Mouse (Mus musculus): ENCODE results near the gene Cmtm1.

Cmtm1 gene

GRCm38 (mm10) chr8:104309441-104310155 is at the start of gene Cmtm1, which contains the start of gene Gm45711:
TSS of gene Cmtm1 (minus strand) at chr8:104310145.
TSS of gene Gm45711 (minus strand) at chr8:104310081.
- CTCF ChIA-PET: interaction anchor here (0.7 kb wide), 1 partner anchor 24 kb away, joined by 3 read pairs; no protein-coding TSS in a partner anchor

DNA sequence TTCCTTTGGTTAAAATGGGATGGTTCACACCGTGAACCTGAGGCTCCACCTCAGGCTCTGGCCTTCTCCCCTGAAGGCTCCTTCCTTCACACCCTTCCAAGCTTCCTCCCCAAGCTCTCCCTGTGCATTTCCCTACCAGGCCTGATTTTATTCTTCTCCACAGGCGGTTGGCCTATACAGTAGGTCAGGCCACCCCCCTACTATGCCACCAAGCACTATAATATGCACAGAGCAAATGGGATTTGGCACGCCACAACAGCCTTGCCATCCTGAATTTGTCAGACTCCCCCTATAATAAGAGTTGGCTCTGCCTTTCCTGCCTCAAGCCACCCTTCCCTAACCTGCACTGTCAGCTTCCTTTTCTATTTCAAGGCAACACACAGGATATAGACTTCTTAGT is 48.7 kb upstream of the Cmtm1 start:
- CTCF ChIA-PET: no interaction called here

DNA sequence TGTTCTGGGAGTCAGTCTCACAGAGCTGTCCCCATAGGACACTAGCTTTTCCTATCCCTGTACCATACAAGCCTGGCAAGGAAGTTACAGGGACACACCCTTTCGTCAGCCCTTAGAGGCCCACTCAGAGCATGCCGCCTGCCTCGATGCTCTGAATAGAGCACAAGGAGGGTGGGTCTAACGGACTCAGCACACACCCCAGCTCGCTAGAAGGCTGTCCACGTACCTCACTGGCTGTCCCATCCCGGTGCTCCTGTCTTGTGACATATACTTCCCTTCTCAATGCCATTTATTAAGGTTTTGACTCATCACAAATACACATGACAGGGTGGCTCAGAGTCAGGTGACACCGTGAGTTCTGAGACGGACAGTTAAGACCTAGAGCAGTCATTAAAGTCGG is 44.6 kb upstream of the Cmtm1 start:
- CTCF ChIA-PET: interaction anchor here (0.6 kb wide), 2 partner anchors 123 to 210 kb away, joined by 3 to 8 read pairs; no protein-coding TSS in a partner anchor

DNA sequence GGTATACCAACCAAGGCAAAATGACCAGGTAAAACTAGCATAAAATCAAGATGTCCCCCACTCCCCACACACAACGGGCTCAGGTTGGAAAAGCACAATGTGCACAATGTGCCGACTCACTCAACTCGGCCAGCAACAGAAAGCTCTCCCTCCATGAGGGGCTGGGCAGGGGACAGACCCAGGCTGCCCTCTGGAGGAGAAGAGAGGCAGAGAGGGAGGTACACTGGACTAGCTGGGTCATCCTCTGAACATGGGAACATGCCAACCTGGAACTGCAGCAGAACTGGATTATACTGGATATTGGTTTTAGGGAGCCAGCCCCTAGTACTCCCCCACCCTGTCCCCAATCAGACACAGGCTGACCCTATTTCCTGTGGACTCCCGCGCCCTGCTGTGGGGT is 43.2 kb upstream of the Cmtm1 start:
- CTCF ChIA-PET: no interaction called here

DNA sequence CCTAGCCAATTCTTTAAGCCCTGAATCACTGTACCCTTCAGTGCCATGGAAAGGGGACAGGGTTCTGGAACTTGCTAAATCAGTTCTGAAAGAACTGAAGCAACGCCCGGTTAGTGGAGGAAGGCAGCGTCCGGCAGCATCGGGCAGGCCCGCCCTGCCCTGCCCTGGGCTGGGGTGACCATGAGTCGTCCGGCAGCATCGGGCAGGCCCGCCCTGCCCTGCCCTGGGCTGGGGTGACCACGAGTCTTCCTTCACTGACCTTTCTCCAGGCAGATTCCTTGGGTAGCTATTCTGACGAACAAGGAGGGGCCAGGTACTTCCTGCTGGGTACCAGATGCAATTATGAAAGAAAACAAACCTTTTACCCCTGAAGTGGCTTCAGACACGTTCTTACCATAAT is 40.1 kb upstream of the Cmtm1 start:
- CTCF ChIA-PET: no interaction called here

- CTCF ChIA-PET: interaction anchor here (0.6 kb wide), 1 partner anchor 84 kb away, joined by 4 read pairs; no protein-coding TSS in a partner anchor
Measured at GRCm38 (mm10) chr8:104348971-104349370, 39.0 kb upstream of the Cmtm1 start.

DNA sequence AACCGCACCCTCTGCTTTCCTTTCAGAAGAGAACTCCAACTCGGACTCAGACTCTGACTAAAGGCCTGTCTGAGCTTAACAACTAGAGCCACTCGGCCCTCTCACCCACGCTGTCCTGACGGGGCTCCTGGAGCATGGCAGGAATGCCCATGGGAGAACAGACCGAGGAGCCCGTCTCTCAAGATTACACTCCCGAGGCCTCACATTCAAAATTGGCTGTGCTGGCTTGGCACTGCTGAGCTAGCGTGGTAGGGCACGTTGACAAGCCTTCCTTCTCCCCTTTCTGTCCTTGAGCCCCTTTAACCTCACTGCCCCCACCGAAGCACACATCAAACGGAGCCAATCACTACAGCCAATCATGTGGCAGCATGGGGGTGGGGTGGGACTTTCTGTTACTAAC is 36.8 kb upstream of the Cmtm1 start:
- CTCF ChIA-PET: no interaction called here

DNA sequence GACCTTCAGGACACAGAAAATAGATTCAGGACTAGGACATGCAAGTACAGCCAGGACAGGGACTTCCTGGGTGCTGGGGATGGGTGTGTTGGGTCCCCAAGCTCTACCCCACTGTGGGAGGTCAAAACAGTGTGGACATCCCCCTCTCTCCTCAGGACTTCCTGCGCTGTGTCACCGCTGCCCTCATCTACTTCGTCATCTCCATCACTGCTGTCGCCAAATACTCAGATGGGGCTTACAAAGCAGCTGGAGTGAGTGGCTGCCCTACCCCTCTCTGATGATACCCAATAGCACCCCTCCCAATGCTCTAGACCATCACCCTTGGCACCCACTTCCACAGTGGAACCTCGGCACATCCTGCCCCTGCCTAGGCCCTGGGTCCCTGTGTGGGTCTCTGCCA is 34.7 kb upstream of the Cmtm1 start:
- CTCF ChIA-PET: no interaction called here

- CTCF ChIA-PET: no interaction called here
Measured at GRCm38 (mm10) chr8:104343957-104344356, 34.0 kb upstream of the Cmtm1 start.

- CTCF ChIA-PET: interaction anchor here (0.5 to 1.1 kb wide), 5 partner anchors 23 to 260 kb away, joined by 3 to 8 read pairs (median 6); partner anchors contain the start of gene Dync1li2
Measured at GRCm38 (mm10) chr8:104342426-104342825, 32.5 kb upstream of the Cmtm1 start.

- CTCF ChIA-PET: interaction anchor here (0.6 to 1.1 kb wide), 3 partner anchors 22 to 260 kb away, joined by 3 to 9 read pairs (median 3); no protein-coding TSS in a partner anchor
Measured at GRCm38 (mm10) chr8:104341678-104342077, 31.7 kb upstream of the Cmtm1 start.

- CTCF ChIA-PET: no interaction called here
Measured at GRCm38 (mm10) chr8:104341106-104341561, 31.2 kb upstream of the Cmtm1 start.

DNA sequence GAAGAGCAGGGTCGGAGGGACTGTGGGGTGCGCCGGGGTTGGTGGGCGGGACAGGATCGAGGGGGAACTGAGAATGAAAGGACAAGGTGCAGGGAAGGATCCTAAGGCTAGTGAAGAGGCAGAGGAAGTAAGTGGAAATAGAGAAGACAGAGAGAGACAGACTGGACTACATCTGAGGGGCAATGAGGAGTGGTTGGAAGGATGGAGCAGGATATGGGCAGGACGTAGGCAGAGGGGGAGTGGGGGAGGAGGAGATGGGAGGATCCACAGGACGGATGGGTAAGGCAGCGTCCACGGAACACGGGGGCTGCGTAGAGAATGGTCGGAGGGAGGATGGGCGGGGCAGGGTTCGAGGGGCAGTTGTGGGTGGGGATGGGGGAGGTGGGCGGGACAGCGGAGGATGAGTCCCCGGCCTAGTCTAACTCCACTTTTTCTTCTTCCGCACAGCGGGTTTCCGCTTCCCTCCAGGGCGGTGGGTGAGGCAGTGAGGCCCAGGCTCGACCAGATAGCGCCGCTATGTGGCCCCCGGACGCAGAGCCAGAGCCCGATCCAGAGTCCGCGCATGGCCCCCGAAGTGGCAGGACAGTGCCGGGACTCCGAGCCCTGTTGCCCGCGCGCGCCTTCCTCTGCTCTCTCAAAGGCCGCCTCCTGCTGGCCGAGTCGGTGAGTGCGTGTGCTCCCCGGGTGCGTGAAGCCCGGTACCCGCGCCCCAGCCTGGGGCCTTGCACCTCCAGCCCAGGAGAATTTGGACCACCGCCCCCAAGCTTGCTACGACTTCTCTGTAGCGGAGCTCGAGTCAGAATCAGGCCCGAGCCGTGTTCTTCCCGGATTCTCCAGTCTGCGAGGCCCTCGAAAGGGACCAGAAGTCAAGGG is 30.5 kb upstream of the Cmtm1 start:
- CTCF ChIA-PET: interaction anchor here (0.7 to 1.0 kb wide), 2 partner anchors 179 to 213 kb away, joined by 3 to 7 read pairs; no protein-coding TSS in a partner anchor

DNA sequence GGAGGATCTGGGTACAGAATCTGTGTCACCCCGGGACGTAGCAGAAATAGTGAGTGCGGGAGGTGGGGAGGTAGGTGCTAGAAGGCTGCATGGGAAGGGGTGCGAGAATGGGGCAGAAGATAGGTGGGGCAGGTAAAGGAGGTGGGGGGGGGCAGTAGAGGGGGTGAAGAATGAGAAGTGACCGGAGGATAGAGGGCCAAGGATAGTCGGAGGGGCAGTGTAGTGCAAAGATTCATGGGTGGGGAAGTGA is 30.0 kb upstream of the Cmtm1 start:
- CTCF ChIA-PET: interaction anchor here (0.7 to 1.0 kb wide), 2 partner anchors 179 to 212 kb away, joined by 3 to 7 read pairs; no protein-coding TSS in a partner anchor

DNA sequence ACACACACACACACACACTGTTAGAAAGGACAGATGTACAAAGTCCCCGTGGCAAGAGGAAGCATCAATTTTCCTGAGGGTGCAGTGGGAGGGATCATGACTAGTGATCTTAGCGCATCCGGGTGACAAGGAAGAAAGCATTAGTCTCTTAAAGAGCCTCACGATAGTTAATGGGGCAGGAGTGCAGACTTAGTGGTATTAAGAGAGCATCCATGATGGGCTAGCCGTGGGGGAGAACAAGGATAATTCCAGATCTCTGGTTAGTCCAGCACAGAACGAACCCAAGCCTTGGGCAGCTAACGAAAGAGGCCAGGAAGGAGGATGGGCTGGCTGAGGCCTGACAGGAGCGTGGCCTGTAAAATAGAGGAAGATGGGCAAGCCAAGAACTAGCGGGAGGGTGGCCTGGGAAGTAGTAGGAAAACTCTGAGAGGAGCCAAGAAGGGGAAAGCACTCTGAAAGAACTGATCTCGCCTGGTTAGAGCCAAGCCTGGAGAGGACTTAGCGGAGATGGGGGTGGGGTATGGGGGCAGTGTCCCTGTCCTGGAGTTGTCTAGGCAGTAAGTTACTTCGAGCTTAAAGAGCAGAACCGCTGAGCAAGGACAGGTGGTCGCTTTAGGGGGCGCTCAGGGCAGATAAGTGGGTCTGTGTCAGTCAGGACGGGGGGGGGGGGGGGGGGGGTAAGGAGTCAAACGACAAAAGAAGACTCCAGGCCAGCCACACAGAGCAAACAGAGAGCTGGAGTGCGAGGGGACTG is 29.5 kb upstream of the Cmtm1 start, which contains the start of gene Cmtm3:
Gene Cmtm3, plus strand, starts transcription at position 182 of the 754 bp plus-strand sequence.
- CTCF ChIA-PET: interaction anchor here (0.5 to 1.0 kb wide), 5 partner anchors 35 to 212 kb away, joined by 3 to 7 read pairs (median 4); partner anchors contain the start of gene Dync1li2

DNA sequence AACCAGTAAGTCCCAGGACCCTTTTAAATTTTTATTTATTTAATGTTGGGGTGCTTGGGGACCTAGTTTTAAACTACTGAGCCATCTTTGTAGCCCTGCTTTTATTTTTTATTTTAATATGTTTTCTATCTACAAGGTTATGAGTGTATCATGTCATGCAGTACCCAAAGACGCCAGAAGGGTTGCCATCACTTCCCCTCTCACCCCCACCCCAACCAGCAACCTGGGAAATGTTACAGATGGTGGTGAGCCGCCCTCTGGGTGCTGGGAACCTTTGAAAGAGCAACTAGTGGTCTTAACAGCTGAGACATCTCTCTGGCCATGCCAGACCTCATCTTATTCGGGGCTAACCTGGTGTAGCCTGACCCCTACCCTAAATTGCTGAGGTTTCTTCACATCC is 27.9 kb upstream of the Cmtm1 start:
- CTCF ChIA-PET: no interaction called here

GRCm38 (mm10) chr8:104336806-104337205 is 26.9 kb upstream of the Cmtm1 start:
- CTCF ChIA-PET: no interaction called here

GRCm38 (mm10) chr8:104334196-104334595 is 24.3 kb upstream of the Cmtm1 start:
- CTCF ChIA-PET: interaction anchor here (0.6 kb wide), 1 partner anchor 24 kb away, joined by 3 read pairs; the partner anchor contains the start of genes Cmtm1 and Gm45711

DNA sequence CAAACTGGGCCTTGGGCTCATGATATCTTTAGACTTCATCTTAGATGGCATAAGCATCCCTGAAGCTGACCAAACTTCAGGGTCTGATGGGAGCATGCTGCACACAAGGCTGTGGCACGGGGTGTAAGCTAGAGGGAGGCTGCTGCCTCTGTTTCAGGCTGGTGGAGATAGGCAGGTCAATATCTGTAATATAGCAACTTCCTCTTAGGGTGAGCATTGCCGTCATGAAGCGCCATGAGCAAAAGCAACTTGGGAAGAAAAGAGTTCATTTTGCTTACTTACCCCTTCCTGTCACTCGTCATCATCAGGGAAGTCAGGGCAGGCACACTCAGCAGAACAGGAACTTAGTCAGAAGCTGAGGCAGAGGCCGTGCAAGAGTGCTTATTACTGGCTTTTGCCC is 23.8 kb upstream of the Cmtm1 start:
- CTCF ChIA-PET: interaction anchor here (0.6 kb wide), 1 partner anchor 24 kb away, joined by 3 read pairs; the partner anchor contains the start of genes Cmtm1 and Gm45711

DNA sequence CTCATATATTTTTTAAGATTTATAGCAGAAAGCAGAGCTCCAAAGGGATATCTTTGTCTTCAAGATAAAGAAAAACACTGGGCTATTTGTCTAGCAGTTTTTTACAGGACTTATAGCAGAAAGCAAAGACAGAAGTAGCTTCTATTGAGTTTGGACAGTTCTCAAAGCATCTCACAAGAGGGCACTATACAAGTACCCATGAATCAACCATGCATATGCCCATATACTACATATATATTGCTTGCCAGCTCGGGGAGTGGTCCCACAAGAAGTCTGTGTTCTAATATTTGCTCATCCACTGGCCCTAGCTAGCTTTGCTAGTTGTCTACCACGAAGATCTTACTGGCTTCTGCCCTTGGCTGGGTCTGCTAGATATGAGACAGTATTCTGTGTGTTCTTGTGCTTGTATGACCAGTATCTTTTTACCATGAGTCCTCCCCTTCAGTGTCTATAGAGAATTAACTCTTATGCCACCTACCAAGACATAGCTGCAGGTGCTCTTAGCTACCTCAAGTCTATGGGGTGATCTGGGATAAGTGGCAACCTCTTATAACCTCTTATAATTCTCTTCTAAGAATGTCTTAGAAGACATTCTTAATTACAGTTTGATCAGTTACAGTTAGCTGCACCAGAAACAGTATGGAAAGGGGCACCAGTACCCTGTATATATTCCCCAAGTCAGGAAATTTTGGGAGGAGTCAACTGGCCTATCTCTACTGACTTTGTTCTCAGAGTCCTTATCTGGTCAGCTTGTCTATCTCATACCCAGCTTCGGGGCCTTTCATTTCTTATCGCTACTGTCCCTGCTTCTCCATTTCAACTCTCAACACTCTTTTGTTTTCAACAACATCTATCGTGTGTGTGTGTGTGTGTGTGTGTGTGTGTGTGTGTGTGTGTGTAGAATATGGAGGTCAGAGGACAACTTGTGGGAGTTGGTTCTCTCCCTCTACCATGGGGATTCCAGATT is 23.0 kb upstream of the Cmtm1 start:
- CTCF ChIA-PET: no interaction called here

Measured in spleen, embryonic (tissue).